Mouse (Mus musculus) lung, embryonic 14.5 days (tissue): ENCODE measurements at regions not wholly inside any gene's neighbourhood (a gene's known extent, or its start where the extent isn't known, plus 50 kb on each side); places are given as distances from the start of the nearest gene placed in this dataset.

Experiments
- ATAC-seq: fragments of 200-750 bp; cut with Nextera tagmentation; 2 replicates; pipeline ENCODE4 v1.8.0; 2017; ENCODE audit warnings: mild to moderate bottlenecking, moderate TSS enrichment, moderate library complexity; ENCODE audit not compliant: insufficient read depth
- DNase-seq: peaks from one replicate; pipeline ENCODE4 v3.0.0-alpha.2; 2015
- H3K27ac ChIP-seq: fragments of 300-500 bp; sonication (generic); 2 replicates; pipeline ENCODE4 v1.5.1; 2014; ENCODE audit warnings: low read depth, mild to moderate bottlenecking, moderate library complexity
- H3K27me3 ChIP-seq: fragments of 300-500 bp; sonication (generic); 2 replicates; pipeline ENCODE4 v1.6.1; 2014; ENCODE audit warnings: low read length, control low read depth; ENCODE audit not compliant: insufficient read depth
- H3K36me3 ChIP-seq: fragments of 300-500 bp; sonication (generic); 2 replicates; pipeline ENCODE4 v1.6.1; 2014; ENCODE audit warnings: control low read depth; ENCODE audit not compliant: insufficient read depth
- H3K4me1 ChIP-seq: fragments of 300-500 bp; sonication (generic); 2 replicates; pipeline ENCODE4 v1.6.1; 2014; ENCODE audit warnings: antibody characterized with exemption, control low read depth; ENCODE audit not compliant: insufficient read depth
- H3K4me2 ChIP-seq: fragments of 300-500 bp; sonication (generic); 2 replicates; pipeline ENCODE4 v1.6.1; 2014; ENCODE audit warnings: mild to moderate bottlenecking
- H3K4me3 ChIP-seq: fragments of 300-500 bp; sonication (generic); 2 replicates; pipeline ENCODE4 v1.5.1; 2014; ENCODE audit warnings: low read depth, low read length
- H3K9ac ChIP-seq: fragments of 300-500 bp; sonication (generic); 2 replicates; pipeline ENCODE4 v1.6.1; 2014
- H3K9me3 ChIP-seq: fragments of 300-500 bp; sonication (generic); 2 replicates; pipeline ENCODE4 v1.6.1; 2016; ENCODE audit warnings: low read depth, low read length, control low read depth
- CTCF ChIP-seq: IDR thresholded peaks from 2 replicates; pipeline ENCODE4 v1.5.1; 2016; ENCODE audit warnings: antibody characterized with exemption, low read depth
- WGBS: fragments of 180-500 bp; shearing (Covaris S2); extraction: QIAGEN DNeasy Blood & Tissue Kit; methylation state at CpG from one replicate; pipeline ENCODE4 v1.1.7; 2014; 5-methylcytosine and 5-hydroxymethylcytosine counted together

- Histone ChIP-seq H3K27me3 (no peaks in the 10 kb centered on the region), H3K36me3 (no peaks in the 10 kb centered on the region), H3K4me3 (no peak overlapping the region), H3K4me1 (peaks cover 14% of the 10 kb centered on the region; the same call in 1 of the 2 replicates), H3K4me2 (no peak overlapping the region), H3K9ac (no peak overlapping the region), H3K9me3 (no peaks in the 10 kb centered on the region), H3K27ac (0 out of 2 replicates have a peak overlapping the region, but pooled peaks have one; percentile 27)
- DNase-seq (peak; percentile 48), ATAC-seq (no peak)
- 28% methylated on average over 2 of the region's 2 CpGs for WGBS
- TF ChIP-seq CTCF: no peak
Observed at GRCm38 (mm10) chr1:90678416-90678815, 75.6 kb downstream of the Cops8 start.

- H3K27me3 ChIP-seq: no peaks in the 10 kb centered on the region
- H3K4me1 ChIP-seq: peaks cover 11% of the 10 kb centered on the region; the same call in 1 of the 2 replicates
- TF ChIP-seq CTCF: no peak
- H3K36me3 ChIP-seq: no peaks in the 10 kb centered on the region
- ATAC-seq (no peak), DNase-seq (no peak)
- no peak overlapping the region for H3K27ac ChIP-seq
- H3K9ac ChIP-seq: no peak overlapping the region
- H3K4me3 ChIP-seq: no peak overlapping the region
- H3K4me2 ChIP-seq: no peak overlapping the region
- 78% methylated on average over 5 of the region's 5 CpGs for WGBS
- H3K9me3 ChIP-seq: no peaks in the 10 kb centered on the region
Observed at GRCm38 (mm10) chr1:90688086-90688485, 85.3 kb downstream of the Cops8 start.

GRCm38 (mm10) chr1:90690591-90691116 is 87.9 kb downstream of the Cops8 start:
- Histone ChIP-seq H3K27ac (peak overlapping the region; percentile 90), H3K9ac (no peak overlapping the region), H3K27me3 (no peaks in the 10 kb centered on the region), H3K4me1 (peaks cover 14% of the 10 kb centered on the region; the same call in 1 of the 2 replicates), H3K36me3 (no peaks in the 10 kb centered on the region), H3K4me2 (no peak overlapping the region), H3K9me3 (no peaks in the 10 kb centered on the region), H3K4me3 (no peak overlapping the region)
- no peak for TF ChIP-seq CTCF
- ATAC-seq: peak; percentile 88
- DNase-seq: peak; percentile 87
- 19% methylated on average over 4 of the region's 4 CpGs for WGBS

- peak; percentile 53; the same call in 1 of the 2 replicates for TF ChIP-seq CTCF
- Histone ChIP-seq H3K27me3 (no peaks in the 10 kb centered on the region), H3K27ac (peak overlapping the region; percentile 90), H3K4me1 (peaks cover 14% of the 10 kb centered on the region; the same call in 1 of the 2 replicates), H3K9me3 (no peaks in the 10 kb centered on the region), H3K9ac (no peak overlapping the region), H3K36me3 (no peaks in the 10 kb centered on the region), H3K4me2 (no peak overlapping the region), H3K4me3 (no peak overlapping the region)
- WGBS: 37% methylated on average over 6 of the region's 6 CpGs
- peak; percentile 85 for ATAC-seq
- DNase-seq: peak; percentile 84
Observed at GRCm38 (mm10) chr1:90691157-90691594, 88.4 kb downstream of the Cops8 start.

DNA sequence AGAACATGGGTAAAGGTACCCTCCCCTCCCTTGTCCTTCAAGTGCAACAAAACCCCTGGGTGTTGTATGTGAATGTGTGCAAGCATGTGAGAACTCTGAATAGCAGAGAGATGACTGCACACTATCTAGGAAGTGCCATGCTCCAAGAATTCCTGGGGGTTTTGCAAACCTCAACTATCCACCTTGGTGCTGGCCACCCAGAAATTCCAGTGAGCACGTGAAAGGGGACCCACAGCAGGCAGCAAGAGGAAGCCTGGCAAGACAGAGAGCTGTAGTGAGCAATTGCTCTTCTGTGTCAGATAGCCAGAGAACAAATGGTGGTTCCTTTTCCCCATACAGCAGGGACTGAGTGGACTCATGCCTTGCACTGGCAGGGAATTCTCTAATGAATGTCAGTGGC is 90.1 kb downstream of the Cops8 start:
- no peak for TF ChIP-seq CTCF

DNA sequence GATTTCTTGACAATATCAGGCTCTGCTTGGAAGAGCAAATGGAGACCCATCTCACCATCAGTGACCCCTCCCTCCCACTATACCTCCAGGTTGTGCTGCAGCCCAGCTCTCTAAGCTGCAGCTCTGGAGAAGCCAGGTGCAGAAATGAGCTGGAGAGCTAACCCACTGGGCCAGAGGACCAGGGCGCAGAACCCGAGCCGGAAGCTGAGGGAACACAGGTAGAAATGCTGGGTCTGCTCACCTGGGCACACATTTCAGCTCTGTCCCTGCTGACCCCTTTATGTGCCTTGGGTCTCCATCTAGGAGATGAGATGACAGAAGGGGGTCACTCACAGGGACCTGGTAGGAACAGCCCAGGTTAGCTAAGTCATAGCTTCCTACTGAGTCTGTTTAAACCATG is 92.0 kb downstream of the Cops8 start:
- no peak for TF ChIP-seq CTCF
- Histone ChIP-seq H3K27me3 (no peaks in the 10 kb centered on the region), H3K36me3 (no peaks in the 10 kb centered on the region), H3K4me3 (no peak overlapping the region), H3K27ac (no peak overlapping the region), H3K9me3 (no peaks in the 10 kb centered on the region), H3K9ac (no peak overlapping the region), H3K4me2 (no peak overlapping the region), H3K4me1 (peaks cover 14% of the 10 kb centered on the region; the same call in 1 of the 2 replicates)
- 86% methylated on average over 3 of the region's 3 CpGs for WGBS
- DNase-seq (no peak), ATAC-seq (no peak)

More for the DNA sequence above, 90.1 kb downstream of the Cops8 start:
- no peak for DNase-seq
- Histone ChIP-seq H3K4me1 (peaks cover 14% of the 10 kb centered on the region; the same call in 1 of the 2 replicates), H3K36me3 (no peaks in the 10 kb centered on the region), H3K4me3 (no peak overlapping the region), H3K4me2 (no peak overlapping the region), H3K27me3 (no peaks in the 10 kb centered on the region), H3K9ac (no peak overlapping the region), H3K9me3 (no peaks in the 10 kb centered on the region), H3K27ac (no peak overlapping the region)
- WGBS: 50% methylated on average over 1 of the region's 1 CpGs
- ATAC-seq: no peak

DNA sequence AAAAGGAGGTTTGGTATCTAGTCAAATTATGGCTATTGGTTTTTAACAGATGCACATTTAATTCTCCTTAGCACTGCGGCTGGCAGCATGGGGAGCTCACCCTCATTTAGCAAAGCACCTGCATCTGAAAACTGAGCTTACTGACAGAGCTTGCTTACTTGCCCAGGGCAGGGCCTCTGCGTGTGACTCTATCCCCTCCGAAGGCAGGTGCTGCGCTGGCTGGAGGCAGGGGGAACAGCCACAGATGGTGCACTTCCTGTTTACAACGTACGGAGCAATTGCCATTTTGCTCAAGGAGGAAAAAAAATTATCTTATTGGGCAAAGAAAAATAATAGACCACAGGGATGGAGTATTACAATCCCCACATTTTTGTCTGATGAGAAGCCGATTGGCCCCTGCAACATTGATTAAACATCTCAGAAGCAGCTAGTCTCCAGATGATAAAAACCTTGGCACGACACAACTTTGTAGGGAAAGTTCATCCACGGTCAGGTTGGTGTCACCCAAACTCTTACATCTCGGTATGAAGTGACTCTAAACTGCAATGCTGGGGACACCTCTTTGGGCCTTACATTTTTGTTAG is 92.5 kb downstream of the Cops8 start:
- no peak for ATAC-seq
- no peaks in the 10 kb centered on the region for H3K27me3 ChIP-seq
- no peak overlapping the region for H3K27ac ChIP-seq
- no peak for DNase-seq
- no peaks in the 10 kb centered on the region for H3K9me3 ChIP-seq
- WGBS: 40% methylated on average over 10 of the region's 10 CpGs
- no peak for TF ChIP-seq CTCF
- peaks cover 14% of the 10 kb centered on the region; the same call in 1 of the 2 replicates for H3K4me1 ChIP-seq
- H3K4me2 ChIP-seq: no peak overlapping the region
- no peak overlapping the region for H3K9ac ChIP-seq
- no peak overlapping the region for H3K4me3 ChIP-seq
- no peaks in the 10 kb centered on the region for H3K36me3 ChIP-seq
